Mouse (Mus musculus): Measurements from ENCODE around the gene Oosp2. TPM values are rescaled to one million over a fixed set of nuclear protein-coding genes. Genes with fewer than 3 reads are reported as not detected.

The Oosp2 gene
- 0.19 TPM in 1 of 2 replicates, not detected in the other for polyA plus RNA-seq (2015; fragmentation: Nextera tagmentation; extraction: Ambion mirVana)

- Histone ChIP-seq H3K27me3 (ENCODE audit: insufficient read depth, low read length) (no peaks in the 10 kb centered on the region), H3K9ac (replicated peaks) (no peak within 1 kb of the TSS), H3K36me3 (replicated peaks; ENCODE audit: insufficient read depth, low read length) (no peaks in the 10 kb centered on the region), H3K4me2 (ENCODE audit: low read depth, low read length) (peak within 1 kb of the TSS; percentile 15; the same call in 1 of the 2 replicates), H3K9me3 (ENCODE audit: low read length) (no peaks in the 10 kb centered on the region), H3K4me3 (ENCODE audit: low read depth, low read length) (no peak within 1 kb of the TSS), H3K4me1 (ENCODE audit: insufficient read depth) (0 out of 2 replicates have a peak, but pooled peaks cover 2% of the 10 kb centered on the region), H3K27ac (ENCODE audit: low read depth) (no peak within 1 kb of the TSS)
- 82% methylated on average over 5 of the region's 5 CpGs for WGBS (ENCODE audit: insufficient replicate concordance)
- DNase-seq (no peak), ATAC-seq (no peak)
- TF ChIP-seq EP300 (IDR thresholded peaks at IDR 0.05; ENCODE audit: low read depth): no peak
- no peak for TF ChIP-seq CTCF (IDR thresholded peaks at IDR 0.05; ENCODE audit: low read depth)
These were observed at the start of gene Oosp2 for GRCm38 (mm10) chr19:11660459-11660858. Oosp2 (minus strand) TSS chr19:11660559.

GRCm38 (mm10) chr19:11698342-11698741, 38.0 kb upstream of the Oosp2 start:
- H3K4me1 ChIP-seq (ENCODE audit: insufficient read depth): no peaks in the 10 kb centered on the region
- 76% methylated on average over 6 of the region's 6 CpGs for WGBS (ENCODE audit: insufficient replicate concordance)
- DNase-seq (no peak), ATAC-seq (no peak)
- TF ChIP-seq CTCF (IDR thresholded peaks at IDR 0.05; ENCODE audit: low read depth): no peak
- TF ChIP-seq EP300 (IDR thresholded peaks at IDR 0.05; ENCODE audit: low read depth): no peak
- H3K27ac ChIP-seq (ENCODE audit: low read depth): no peak overlapping the region
- H3K4me3 ChIP-seq (ENCODE audit: low read depth, low read length): no peak overlapping the region
- H3K4me2 ChIP-seq (ENCODE audit: low read depth, low read length): no peak overlapping the region
- H3K27me3 ChIP-seq (ENCODE audit: insufficient read depth, low read length): no peaks in the 10 kb centered on the region
- H3K9me3 ChIP-seq (ENCODE audit: low read length): no peaks in the 10 kb centered on the region
- H3K9ac ChIP-seq (replicated peaks): no peak overlapping the region
- H3K36me3 ChIP-seq (replicated peaks; ENCODE audit: insufficient read depth, low read length): no peaks in the 10 kb centered on the region

GRCm38 (mm10) chr19:11696755-11697154, 36.4 kb upstream of the Oosp2 start, which contains the start of gene Oosp3:
Oosp3 (plus strand) TSS chr19:11697055.
- no peak within 1 kb of the TSS for H3K4me3 ChIP-seq (ENCODE audit: low read depth, low read length)
- TF ChIP-seq EP300 (IDR thresholded peaks at IDR 0.05; ENCODE audit: low read depth) (no peak), CTCF (IDR thresholded peaks at IDR 0.05; ENCODE audit: low read depth) (no peak)
- WGBS (ENCODE audit: insufficient replicate concordance): 83% methylated on average over 2 of the region's 2 CpGs
- H3K9me3 ChIP-seq (ENCODE audit: low read length): no peaks in the 10 kb centered on the region
- no peak within 1 kb of the TSS for H3K27ac ChIP-seq (ENCODE audit: low read depth)
- ATAC-seq: no peak
- H3K4me2 ChIP-seq (ENCODE audit: low read depth, low read length): no peak within 1 kb of the TSS
- no peak within 1 kb of the TSS for H3K9ac ChIP-seq (replicated peaks)
- no peak for DNase-seq
- no peaks in the 10 kb centered on the region for H3K4me1 ChIP-seq (ENCODE audit: insufficient read depth)
- no peaks in the 10 kb centered on the region for H3K27me3 ChIP-seq (ENCODE audit: insufficient read depth, low read length)
- H3K36me3 ChIP-seq (replicated peaks; ENCODE audit: insufficient read depth, low read length): no peaks in the 10 kb centered on the region

- Histone ChIP-seq H3K9me3 (ENCODE audit: low read length) (no peaks in the 10 kb centered on the region), H3K27me3 (ENCODE audit: insufficient read depth, low read length) (no peaks in the 10 kb centered on the region), H3K36me3 (replicated peaks; ENCODE audit: insufficient read depth, low read length) (no peaks in the 10 kb centered on the region), H3K27ac (ENCODE audit: low read depth) (no peak overlapping the region), H3K4me1 (ENCODE audit: insufficient read depth) (no peaks in the 10 kb centered on the region), H3K9ac (replicated peaks) (no peak overlapping the region), H3K4me3 (ENCODE audit: low read depth, low read length) (no peak overlapping the region), H3K4me2 (ENCODE audit: low read depth, low read length) (no peak overlapping the region)
- DNase-seq (no peak), ATAC-seq (no peak)
- 62% methylated on average over 1 of the region's 1 CpGs for WGBS (ENCODE audit: insufficient replicate concordance)
- TF ChIP-seq EP300 (IDR thresholded peaks at IDR 0.05; ENCODE audit: low read depth): no peak
These were observed 31.1 kb upstream of the Oosp2 start for GRCm38 (mm10) chr19:11691454-11691853.

GRCm38 (mm10) chr19:11690839-11691238, 30.5 kb upstream of the Oosp2 start, which contains the start of gene Oosp1:
Oosp1 (minus strand) TSS chr19:11691150.
- no peaks in the 10 kb centered on the region for H3K27me3 ChIP-seq (ENCODE audit: insufficient read depth, low read length)
- H3K9ac ChIP-seq (replicated peaks): no peak within 1 kb of the TSS
- no peak for ATAC-seq
- no peaks in the 10 kb centered on the region for H3K4me1 ChIP-seq (ENCODE audit: insufficient read depth)
- H3K4me3 ChIP-seq (ENCODE audit: low read depth, low read length): no peak within 1 kb of the TSS
- no peak for DNase-seq
- H3K4me2 ChIP-seq (ENCODE audit: low read depth, low read length): no peak within 1 kb of the TSS
- H3K9me3 ChIP-seq (ENCODE audit: low read length): no peaks in the 10 kb centered on the region
- no peak within 1 kb of the TSS for H3K27ac ChIP-seq (ENCODE audit: low read depth)
- H3K36me3 ChIP-seq (replicated peaks; ENCODE audit: insufficient read depth, low read length): no peaks in the 10 kb centered on the region
- WGBS (ENCODE audit: insufficient replicate concordance): 41% methylated on average over 5 of the region's 5 CpGs
- TF ChIP-seq CTCF (IDR thresholded peaks at IDR 0.05; ENCODE audit: low read depth): no peak
- no peak for TF ChIP-seq EP300 (IDR thresholded peaks at IDR 0.05; ENCODE audit: low read depth)

DNA sequence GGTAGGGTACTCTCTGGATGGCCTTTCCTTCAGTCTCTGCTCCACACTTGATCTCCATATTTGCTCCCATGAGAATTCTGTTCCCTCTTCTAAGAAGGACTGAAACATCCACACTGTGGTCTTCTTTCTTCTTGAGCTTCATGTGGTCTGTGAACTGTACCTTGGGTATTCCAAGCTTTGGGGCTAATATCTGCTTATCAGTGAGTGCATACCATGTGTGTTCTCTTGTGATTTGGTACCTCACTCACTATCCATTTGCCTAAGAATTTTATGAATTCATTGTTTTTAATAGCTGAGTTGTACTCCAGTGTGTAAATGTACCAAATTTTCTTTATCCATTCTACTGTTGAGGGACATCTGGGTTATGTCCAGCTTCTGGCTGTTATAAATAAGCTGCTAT, 1.2 kb upstream of the Oosp2 start:
- Histone ChIP-seq H3K36me3 (replicated peaks; ENCODE audit: insufficient read depth, low read length) (no peaks in the 10 kb centered on the region), H3K9me3 (ENCODE audit: low read length) (no peaks in the 10 kb centered on the region), H3K4me2 (ENCODE audit: low read depth, low read length) (no peak overlapping the region), H3K9ac (replicated peaks) (no peak overlapping the region), H3K4me3 (ENCODE audit: low read depth, low read length) (no peak overlapping the region), H3K27me3 (ENCODE audit: insufficient read depth, low read length) (no peaks in the 10 kb centered on the region), H3K4me1 (ENCODE audit: insufficient read depth) (0 out of 2 replicates have a peak, but pooled peaks cover 2% of the 10 kb centered on the region), H3K27ac (ENCODE audit: low read depth) (no peak overlapping the region)
- no peak for TF ChIP-seq CTCF (IDR thresholded peaks at IDR 0.05; ENCODE audit: low read depth)
- TF ChIP-seq EP300 (IDR thresholded peaks at IDR 0.05; ENCODE audit: low read depth): 0 out of 2 replicates have a peak, but pooled peaks have one; percentile 42
- DNase-seq (no peak), ATAC-seq (no peak)

GRCm38 (mm10) chr19:11659142-11659541, 1.2 kb downstream of the Oosp2 start:
- H3K36me3 ChIP-seq (replicated peaks; ENCODE audit: insufficient read depth, low read length): no peaks in the 10 kb centered on the region
- no peaks in the 10 kb centered on the region for H3K9me3 ChIP-seq (ENCODE audit: low read length)
- TF ChIP-seq EP300 (IDR thresholded peaks at IDR 0.05; ENCODE audit: low read depth) (no peak), CTCF (IDR thresholded peaks at IDR 0.05; ENCODE audit: low read depth) (no peak)
- no peak overlapping the region for H3K9ac ChIP-seq (replicated peaks)
- H3K4me3 ChIP-seq (ENCODE audit: low read depth, low read length): no peak overlapping the region
- WGBS (ENCODE audit: insufficient replicate concordance): 55% methylated on average over 2 of the region's 2 CpGs
- no peaks in the 10 kb centered on the region for H3K27me3 ChIP-seq (ENCODE audit: insufficient read depth, low read length)
- H3K4me1 ChIP-seq (ENCODE audit: insufficient read depth): 0 out of 2 replicates have a peak, but pooled peaks cover 2% of the 10 kb centered on the region
- H3K27ac ChIP-seq (ENCODE audit: low read depth): no peak overlapping the region
- peak overlapping the region; percentile 15; the same call in 1 of the 2 replicates for H3K4me2 ChIP-seq (ENCODE audit: low read depth, low read length)
- ATAC-seq (no peak), DNase-seq (no peak)
